Mouse (Mus musculus): ENCODE data around the gene Dis3. TPM values are rescaled to one million over a fixed set of nuclear protein-coding genes. Genes with fewer than 3 reads are reported as not detected.
A peak's percentile ranks its signal among the peaks of the same experiment; 100 is the strongest.

Gene Dis3
- polyA plus RNA-seq, 1 experiment from 2014 or later = 9.1 TPM

DNA sequence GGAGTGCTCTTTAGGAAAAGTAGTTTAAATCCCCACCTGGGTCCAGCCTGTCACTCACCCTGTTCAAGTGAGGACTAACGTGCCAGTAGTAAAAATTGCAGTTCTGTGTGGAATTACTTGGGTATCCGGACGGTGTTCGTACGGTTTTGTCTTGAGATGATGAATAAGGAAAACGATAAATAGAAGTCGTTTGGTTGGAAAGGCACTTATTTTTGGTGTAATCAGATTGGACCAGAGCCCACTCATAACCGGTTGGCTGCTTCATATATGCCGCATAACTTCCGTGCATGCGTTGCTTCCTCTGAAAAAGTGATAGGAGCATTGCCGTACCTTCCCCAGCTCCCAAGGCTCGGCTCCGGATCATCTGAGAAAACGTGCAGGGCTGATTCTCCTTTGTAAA is 52.8 kb downstream of the Dis3 start:
- ATAC-seq = no peak
- Histone ChIP-seq H3K9me3 (ENCODE audit: control insufficient read depth) (no peaks in the 10 kb centered on the region), H3K4me2 (replicated peaks; ENCODE audit: low read depth) (peak overlapping the region; percentile 66), H3K36me3 (ENCODE audit: control insufficient read depth, insufficient read depth) (peaks cover 7% of the 10 kb centered on the region), H3K27me3 (replicated peaks; ENCODE audit: control insufficient read depth, insufficient read depth, low read length) (no peaks in the 10 kb centered on the region), H3K4me1 (replicated peaks; ENCODE audit: control insufficient read depth, insufficient read depth, low read length) (0 out of 2 replicates have a peak, but pooled peaks cover 4% of the 10 kb centered on the region), H3K9ac (ENCODE audit: low read depth, low read length) (peak overlapping the region; percentile 38), H3K4me3 (ENCODE audit: low read depth, low read length) (peak overlapping the region; percentile 88), H3K27ac (ENCODE audit: low read depth, low read length) (peak overlapping the region; percentile 35)
- no peak for TF ChIP-seq CTCF (IDR thresholded peaks at IDR 0.05; ENCODE audit: low read depth)
- WGBS = under 1% methylated on average over 15 of the region's 15 CpGs

DNA sequence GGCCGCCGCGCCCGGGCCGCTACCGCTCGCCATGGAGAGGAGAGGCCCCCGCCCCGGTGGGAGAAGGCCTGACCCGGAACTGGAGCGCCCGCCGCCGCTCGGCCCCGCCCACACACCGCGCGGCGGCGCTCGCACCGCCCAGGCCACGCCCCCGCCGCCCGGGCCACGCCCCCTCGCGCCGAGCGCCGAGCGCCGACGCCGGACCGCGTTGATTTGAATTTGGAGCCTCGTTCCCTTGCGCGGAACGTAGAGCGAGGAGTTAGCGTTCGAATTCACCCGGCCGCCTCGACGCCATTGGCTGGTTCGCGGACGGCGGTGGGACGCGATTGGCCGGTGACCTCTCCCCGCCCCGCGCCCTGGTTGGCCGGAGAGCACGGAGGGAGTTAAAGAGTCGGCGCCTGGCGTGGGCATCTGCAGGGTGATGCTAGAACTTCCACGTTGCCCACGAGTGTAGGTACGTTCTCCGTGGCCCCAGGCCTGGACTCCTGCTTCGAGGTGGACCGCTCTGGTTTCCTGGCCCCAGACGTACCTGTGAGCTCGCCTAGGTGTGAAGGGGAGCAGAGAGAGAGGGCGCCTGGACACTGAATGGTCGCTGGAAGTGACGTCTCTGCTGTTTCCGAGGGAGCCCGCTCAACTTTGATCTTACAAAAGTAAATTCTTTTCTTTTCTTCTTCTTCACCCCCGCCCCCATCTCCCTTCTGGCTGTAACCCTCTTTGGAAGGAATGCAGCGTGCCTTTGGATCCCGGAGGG is 53.4 kb downstream of the Dis3 start, which contains the start of the genes Mzt1 and Bora:
Gene Mzt1 (minus strand): TSS at position 104 of the 751 bp plus-strand sequence.
Gene Bora (plus strand): TSS at position 192 of the 751 bp plus-strand sequence.
- Histone ChIP-seq H3K27ac (ENCODE audit: low read depth, low read length) (peak within 1 kb of the TSS; percentile 86), H3K9me3 (ENCODE audit: control insufficient read depth) (no peaks in the 10 kb centered on the region), H3K4me2 (replicated peaks; ENCODE audit: low read depth) (peak within 1 kb of the TSS; percentile 66), H3K4me1 (replicated peaks; ENCODE audit: control insufficient read depth, insufficient read depth, low read length) (0 out of 2 replicates have a peak, but pooled peaks cover 4% of the 10 kb centered on the region), H3K9ac (ENCODE audit: low read depth, low read length) (peak within 1 kb of the TSS; percentile 91), H3K4me3 (ENCODE audit: low read depth, low read length) (peak within 1 kb of the TSS; percentile 88), H3K36me3 (ENCODE audit: control insufficient read depth, insufficient read depth) (peaks cover 7% of the 10 kb centered on the region), H3K27me3 (replicated peaks; ENCODE audit: control insufficient read depth, insufficient read depth, low read length) (no peaks in the 10 kb centered on the region)
- ATAC-seq = peak; percentile 93
- WGBS = under 1% methylated on average over 71 of the region's 81 CpGs
- no peak for TF ChIP-seq CTCF (IDR thresholded peaks at IDR 0.05; ENCODE audit: low read depth)

- H3K4me3 ChIP-seq (ENCODE audit: low read depth, low read length) = peak overlapping the region; percentile 88
Measured at GRCm38 (mm10) chr14:99045378-99046030, 54.1 kb downstream of the Dis3 start.

GRCm38 (mm10) chr14:99044718-99045117 is 54.9 kb downstream of the Dis3 start:
- Histone ChIP-seq H3K36me3 (ENCODE audit: control insufficient read depth, insufficient read depth) (peaks cover 3% of the 10 kb centered on the region; the same call in 1 of the 2 replicates), H3K4me3 (ENCODE audit: low read depth, low read length) (peak overlapping the region; percentile 88), H3K4me1 (replicated peaks; ENCODE audit: control insufficient read depth, insufficient read depth, low read length) (0 out of 2 replicates have a peak, but pooled peaks cover 4% of the 10 kb centered on the region), H3K9ac (ENCODE audit: low read depth, low read length) (peak overlapping the region; percentile 91; the same call in 1 of the 2 replicates), H3K4me2 (replicated peaks; ENCODE audit: low read depth) (peak overlapping the region; percentile 66), H3K27me3 (replicated peaks; ENCODE audit: control insufficient read depth, insufficient read depth, low read length) (no peaks in the 10 kb centered on the region), H3K9me3 (ENCODE audit: control insufficient read depth) (no peaks in the 10 kb centered on the region), H3K27ac (ENCODE audit: low read depth, low read length) (no peak overlapping the region)
- 5% methylated on average over 5 of the region's 5 CpGs for WGBS
- no peak for TF ChIP-seq CTCF (IDR thresholded peaks at IDR 0.05; ENCODE audit: low read depth)
- no peak for ATAC-seq

More at GRCm38 (mm10) chr14:99045378-99046030, 54.1 kb downstream of the Dis3 start:
- TF ChIP-seq CTCF (IDR thresholded peaks at IDR 0.05; ENCODE audit: low read depth) = no peak
- peak overlapping the region; percentile 91 for H3K9ac ChIP-seq (ENCODE audit: low read depth, low read length)
- H3K27ac ChIP-seq (ENCODE audit: low read depth, low read length) = peak overlapping the region; percentile 86
- WGBS = under 1% methylated on average over 58 of the region's 70 CpGs
- H3K36me3 ChIP-seq (ENCODE audit: control insufficient read depth, insufficient read depth) = peaks cover 6% of the 10 kb centered on the region
- peak overlapping the region; percentile 66 for H3K4me2 ChIP-seq (replicated peaks; ENCODE audit: low read depth)
- 0 out of 2 replicates have a peak, but pooled peaks have one; percentile 4 for ATAC-seq
- no peaks in the 10 kb centered on the region for H3K27me3 ChIP-seq (replicated peaks; ENCODE audit: control insufficient read depth, insufficient read depth, low read length)
- H3K4me1 ChIP-seq (replicated peaks; ENCODE audit: control insufficient read depth, insufficient read depth, low read length) = 0 out of 2 replicates have a peak, but pooled peaks cover 4% of the 10 kb centered on the region
- no peaks in the 10 kb centered on the region for H3K9me3 ChIP-seq (ENCODE audit: control insufficient read depth)

DNA sequence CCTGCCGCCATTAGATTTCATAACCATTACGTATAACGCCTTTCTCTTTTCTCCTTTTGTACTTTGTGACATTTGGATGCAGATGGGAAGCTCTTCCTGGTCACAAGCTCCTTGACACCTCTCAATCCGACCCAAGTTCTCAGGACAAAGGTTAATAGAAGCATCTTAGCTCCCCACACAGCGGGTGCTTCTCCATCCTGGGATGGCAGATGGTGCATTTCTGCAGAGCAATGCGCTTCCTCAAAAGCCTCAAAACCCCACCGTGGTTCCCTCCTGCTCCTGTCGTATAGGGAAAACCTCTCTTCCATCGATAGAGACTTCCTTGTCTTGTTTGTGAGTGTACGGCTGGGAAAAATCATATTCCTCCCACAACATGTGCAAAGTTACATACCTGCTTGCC is 55.5 kb downstream of the Dis3 start:
- H3K27me3 ChIP-seq (replicated peaks; ENCODE audit: control insufficient read depth, insufficient read depth, low read length) = no peaks in the 10 kb centered on the region
- H3K4me1 ChIP-seq (replicated peaks; ENCODE audit: control insufficient read depth, insufficient read depth, low read length) = 0 out of 2 replicates have a peak, but pooled peaks cover 4% of the 10 kb centered on the region
- H3K36me3 ChIP-seq (ENCODE audit: control insufficient read depth, insufficient read depth) = peaks cover under 1% of the 10 kb centered on the region; the same call in 1 of the 2 replicates
- no peak overlapping the region for H3K27ac ChIP-seq (ENCODE audit: low read depth, low read length)
- no peak for ATAC-seq
- H3K4me3 ChIP-seq (ENCODE audit: low read depth, low read length) = no peak overlapping the region
- H3K4me2 ChIP-seq (replicated peaks; ENCODE audit: low read depth) = peak overlapping the region; percentile 66; the same call in 1 of the 2 replicates
- no peaks in the 10 kb centered on the region for H3K9me3 ChIP-seq (ENCODE audit: control insufficient read depth)
- TF ChIP-seq CTCF (IDR thresholded peaks at IDR 0.05; ENCODE audit: low read depth) = no peak
- 35% methylated on average over 10 of the region's 10 CpGs for WGBS
- no peak overlapping the region for H3K9ac ChIP-seq (ENCODE audit: low read depth, low read length)

- no peaks in the 10 kb centered on the region for H3K27me3 ChIP-seq (replicated peaks; ENCODE audit: control insufficient read depth, insufficient read depth, low read length)
- H3K4me3 ChIP-seq (ENCODE audit: low read depth, low read length) = no peak overlapping the region
- no peak overlapping the region; the same call in 1 of the 2 replicates for H3K27ac ChIP-seq (ENCODE audit: low read depth, low read length)
- H3K9me3 ChIP-seq (ENCODE audit: control insufficient read depth) = no peaks in the 10 kb centered on the region
- no peak for ATAC-seq
- H3K36me3 ChIP-seq (ENCODE audit: control insufficient read depth, insufficient read depth) = peaks cover under 1% of the 10 kb centered on the region; the same call in 1 of the 2 replicates
- H3K4me1 ChIP-seq (replicated peaks; ENCODE audit: control insufficient read depth, insufficient read depth, low read length) = 0 out of 2 replicates have a peak, but pooled peaks cover 4% of the 10 kb centered on the region
- WGBS = 78% methylated on average over 1 of the region's 1 CpGs
- 0 out of 2 replicates have a peak overlapping the region, but pooled peaks have one; percentile 66 for H3K4me2 ChIP-seq (replicated peaks; ENCODE audit: low read depth)
- no peak for TF ChIP-seq CTCF (IDR thresholded peaks at IDR 0.05; ENCODE audit: low read depth)
- no peak overlapping the region for H3K9ac ChIP-seq (ENCODE audit: low read depth, low read length)
Measured at GRCm38 (mm10) chr14:99043499-99043898, 56.1 kb downstream of the Dis3 start.

Data from intestine, postnatal 0 days (tissue).